Mouse (Mus musculus) lung, postnatal 0 days (tissue): Measurements from ENCODE around the gene Stbd1. TPM values are rescaled to one million over a fixed set of nuclear protein-coding genes. Genes with fewer than 3 reads are reported as not detected.

Source experiments
- ATAC-seq: fragments of 200-750 bp; cut with Nextera tagmentation; 2 replicates; pipeline ENCODE4 v1.8.0; 2017; ENCODE audit warnings: moderate library complexity
- DNase-seq: peaks from one replicate; pipeline ENCODE4 v3.0.0-alpha.2; 2016; ENCODE audit warnings: low spot score
- H3K27ac ChIP-seq: fragments of 300-500 bp; sonication (generic); 2 replicates; pipeline ENCODE4 v1.5.1; 2014; ENCODE audit warnings: antibody characterized with exemption, mild to moderate bottlenecking, low read length, mixed read lengths
- H3K27me3 ChIP-seq: fragments of 300-500 bp; sonication (generic); replicated peaks from 2 replicates; pipeline ENCODE4 v1.6.1; 2014; ENCODE audit warnings: low read length, mixed read lengths; ENCODE audit not compliant: insufficient read depth
- H3K36me3 ChIP-seq: fragments of 300-500 bp; sonication (generic); 2 replicates; pipeline ENCODE4 v1.6.1; 2014; ENCODE audit warnings: low read length, mixed read lengths; ENCODE audit not compliant: insufficient read depth
- H3K4me1 ChIP-seq: fragments of 300-500 bp; sonication (generic); 2 replicates; pipeline ENCODE4 v1.6.1; 2014; ENCODE audit warnings: antibody characterized with exemption, low read depth, low read length, mixed read lengths; ENCODE audit not compliant: insufficient read depth
- H3K4me2 ChIP-seq: fragments of 300-500 bp; sonication (generic); replicated peaks from 2 replicates; pipeline ENCODE4 v1.6.1; 2014; ENCODE audit warnings: low read depth, mild to moderate bottlenecking, low read length, moderate library complexity, mixed read lengths
- H3K4me3 ChIP-seq: fragments of 300-500 bp; sonication (generic); 2 replicates; pipeline ENCODE4 v1.5.1; 2014; ENCODE audit warnings: low read depth, low read length
- H3K9ac ChIP-seq: fragments of 300-500 bp; sonication (generic); replicated peaks from 2 replicates; pipeline ENCODE4 v1.6.1; 2014; ENCODE audit warnings: low read depth, mild to moderate bottlenecking
- H3K9me3 ChIP-seq: fragments of 300-500 bp; sonication (generic); 2 replicates; pipeline ENCODE4 v1.6.1; 2016; ENCODE audit warnings: low read length, mixed read lengths
- CTCF ChIP-seq: IDR thresholded peaks from 2 replicates; pipeline ENCODE4 v1.5.1; 2016; ENCODE audit warnings: antibody characterized with exemption, mild to moderate bottlenecking
- EP300 ChIP-seq: IDR thresholded peaks from 2 replicates; pipeline ENCODE4 v1.6.1; 2016; ENCODE audit warnings: antibody characterized with exemption, mild to moderate bottlenecking, control low read depth
- WGBS: fragments of 180-500 bp; shearing (Covaris S2); extraction: QIAGEN DNeasy Blood & Tissue Kit; methylation state at CpG from one replicate; pipeline ENCODE4 v1.1.7; 2014; 5-methylcytosine and 5-hydroxymethylcytosine counted together
- polyA plus RNA-seq: library from polyadenylated mRNA; unstranded; fragments of >200 nt; fragmentation: Nextera tagmentation; extraction: Ambion mirVana; gene quantifications from 2 replicates; pipeline ENCODE4 v1.2.1, GENCODE M21; 2015

Gene Stbd1
- polyA plus RNA-seq, 1 experiment from 2014 or later: 121 TPM

DNA sequence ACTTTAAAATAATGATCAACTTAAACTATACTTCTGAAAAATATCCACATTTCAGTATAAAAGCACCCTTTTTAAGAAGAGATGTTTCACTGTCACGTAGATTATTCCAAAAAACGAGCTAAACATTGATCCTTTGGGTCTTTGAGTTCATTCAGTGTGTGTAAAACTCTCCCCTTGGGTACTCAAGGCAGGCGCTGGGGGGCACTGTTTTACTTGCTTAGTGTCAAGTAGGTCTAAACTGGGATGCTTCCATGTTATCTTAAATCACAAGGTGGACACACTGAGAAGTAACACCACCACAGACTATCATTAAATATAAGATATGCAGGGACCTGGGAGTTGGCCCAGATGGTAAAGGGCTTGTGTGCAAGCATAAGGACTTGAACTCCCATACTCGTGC lies 30.7 kb downstream of the Stbd1 start:
- Histone ChIP-seq H3K4me3 (no peak overlapping the region), H3K4me1 (no peaks in the 10 kb centered on the region), H3K27ac (no peak overlapping the region), H3K9ac (no peak overlapping the region), H3K9me3 (no peaks in the 10 kb centered on the region), H3K36me3 (no peaks in the 10 kb centered on the region), H3K4me2 (no peak overlapping the region), H3K27me3 (no peaks in the 10 kb centered on the region)
- DNase-seq (no peak), ATAC-seq (no peak)
- TF ChIP-seq EP300: no peak
- peak; percentile 33; the same call in 1 of the 2 replicates for TF ChIP-seq CTCF
- WGBS: 54% methylated on average over 4 of the region's 4 CpGs

DNA sequence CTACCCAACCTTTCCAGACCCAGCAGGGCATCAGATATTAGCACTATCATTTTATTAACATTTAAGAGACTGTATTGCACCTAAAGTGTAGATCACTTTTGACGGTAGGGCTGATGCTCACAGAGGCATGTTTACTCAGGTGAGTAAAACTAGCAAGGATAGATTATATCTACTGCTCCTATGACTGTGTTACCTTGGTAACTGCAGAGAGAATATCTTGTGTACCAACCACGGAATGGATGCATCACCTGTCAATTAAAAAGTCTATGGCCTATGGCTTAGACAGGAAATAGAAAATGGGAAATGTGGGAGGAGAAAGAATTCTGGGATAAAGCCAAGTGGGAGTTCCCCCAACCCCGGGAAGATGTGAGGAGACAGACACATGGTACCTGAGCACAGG lies 32.1 kb downstream of the Stbd1 start:
- H3K4me2 ChIP-seq: no peak overlapping the region
- 62% methylated on average over 3 of the region's 3 CpGs for WGBS
- no peaks in the 10 kb centered on the region for H3K4me1 ChIP-seq
- no peak overlapping the region for H3K27ac ChIP-seq
- no peak for TF ChIP-seq EP300
- no peak overlapping the region for H3K4me3 ChIP-seq
- no peak for DNase-seq
- no peaks in the 10 kb centered on the region for H3K27me3 ChIP-seq
- no peaks in the 10 kb centered on the region for H3K9me3 ChIP-seq
- H3K9ac ChIP-seq: no peak overlapping the region
- H3K36me3 ChIP-seq: no peaks in the 10 kb centered on the region
- ATAC-seq: no peak

DNA sequence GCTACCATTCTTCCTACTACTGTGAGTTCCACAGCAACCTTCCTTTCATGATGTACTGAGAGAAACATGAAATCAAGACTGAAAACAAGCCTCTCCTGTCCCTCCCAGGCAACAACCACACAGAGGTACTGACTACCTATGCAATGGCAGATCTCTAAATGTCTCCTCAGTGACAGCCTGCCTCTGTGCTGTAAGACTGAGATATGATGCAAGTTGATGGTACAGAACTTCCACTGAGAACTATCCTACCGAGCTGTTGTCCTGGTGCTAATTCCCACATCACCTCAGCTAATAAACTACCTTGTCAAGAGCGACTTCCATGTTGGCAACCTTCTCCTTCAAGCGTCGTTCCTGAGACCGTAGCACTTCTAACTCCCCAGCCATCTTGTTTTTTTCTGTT lies 33.0 kb downstream of the Stbd1 start:
- no peaks in the 10 kb centered on the region for H3K36me3 ChIP-seq
- no peak overlapping the region for H3K27ac ChIP-seq
- WGBS: 80% methylated on average over 5 of the region's 5 CpGs
- TF ChIP-seq CTCF (no peak), EP300 (no peak)
- no peak overlapping the region for H3K9ac ChIP-seq
- ATAC-seq (no peak), DNase-seq (no peak)
- H3K4me2 ChIP-seq: no peak overlapping the region
- H3K9me3 ChIP-seq: no peaks in the 10 kb centered on the region
- H3K4me3 ChIP-seq: no peak overlapping the region
- H3K4me1 ChIP-seq: no peaks in the 10 kb centered on the region
- H3K27me3 ChIP-seq: no peaks in the 10 kb centered on the region

DNA sequence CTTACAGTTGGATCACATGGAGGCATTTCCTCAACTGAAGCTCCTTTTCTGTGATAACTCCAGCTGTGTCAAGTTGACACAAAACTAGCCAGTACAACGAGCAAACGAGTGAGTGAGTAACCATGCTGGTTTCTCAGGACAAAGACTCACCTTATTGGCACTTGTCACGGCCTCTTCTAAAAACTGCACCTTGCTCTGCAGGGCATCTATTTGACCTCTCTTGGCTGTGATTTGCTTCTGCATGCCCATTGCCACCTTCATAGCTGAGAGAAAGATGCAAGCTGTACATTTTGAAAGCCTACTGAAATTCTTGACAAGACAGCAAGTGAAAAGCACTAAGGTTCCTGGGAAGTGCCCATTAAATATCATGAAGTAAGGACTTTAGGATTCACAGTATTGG lies 38.0 kb downstream of the Stbd1 start:
- no peak for DNase-seq
- Histone ChIP-seq H3K9me3 (no peaks in the 10 kb centered on the region), H3K4me3 (no peak overlapping the region), H3K27ac (no peak overlapping the region), H3K4me2 (no peak overlapping the region), H3K9ac (no peak overlapping the region), H3K36me3 (no peaks in the 10 kb centered on the region), H3K27me3 (no peaks in the 10 kb centered on the region), H3K4me1 (no peaks in the 10 kb centered on the region)
- ATAC-seq: no peak
- TF ChIP-seq EP300 (no peak), CTCF (no peak)
- WGBS: 74% methylated on average over 3 of the region's 3 CpGs

Other genes starting within 250 kb of the Stbd1 start
- gene Nup54, start 167.8 kb upstream of the Stbd1 start, polyA plus RNA-seq: 19.7 and 20.3 TPM in 2 replicates
- gene Scarb2, start 96.2 kb upstream of the Stbd1 start, polyA plus RNA-seq: 46.6 and 52.4 TPM in 2 replicates
- 11.4 and 15.4 TPM in 2 replicates for gene Fam47e, start 48.0 kb upstream of the Stbd1 start, polyA plus RNA-seq
- gene Ccdc158, start 72.2 kb downstream of the Stbd1 start, polyA plus RNA-seq: 1.1 and 1.6 TPM in 2 replicates
- 8.8 and 10.6 TPM in 2 replicates for gene Shroom3, start 80.4 kb downstream of the Stbd1 start, polyA plus RNA-seq